Mouse (Mus musculus): Measurements from ENCODE around the gene Hagh. TPM values are rescaled to one million over a fixed set of nuclear protein-coding genes. Genes with fewer than 3 reads are reported as not detected.

The Hagh gene
- polyA plus RNA-seq, 1 experiment, result not detected

- Histone ChIP-seq H3K27ac (ENCODE audit: insufficient read depth, low read depth, low read length) (no peak overlapping the region), H3K4me3 (ENCODE audit: insufficient read depth, low read depth, low read length) (no peak overlapping the region), H3K4me1 (ENCODE audit: control insufficient read depth, insufficient read depth, low read length) (no peaks in the 10 kb centered on the region)
- TF ChIP-seq CTCF (IDR thresholded peaks at IDR 0.05; ENCODE audit: insufficient read depth, low read depth, low read length) (no peak), POLR2A (IDR thresholded peaks at IDR 0.05; ENCODE audit: insufficient read depth, low read depth, low read length) (no peak)
- WGBS, result 58% methylated on average over 2 of the region's 2 CpGs
These were observed 27.7 kb upstream of the Hagh start for GRCm38 (mm10) chr17:24812215-24812614.

DNA sequence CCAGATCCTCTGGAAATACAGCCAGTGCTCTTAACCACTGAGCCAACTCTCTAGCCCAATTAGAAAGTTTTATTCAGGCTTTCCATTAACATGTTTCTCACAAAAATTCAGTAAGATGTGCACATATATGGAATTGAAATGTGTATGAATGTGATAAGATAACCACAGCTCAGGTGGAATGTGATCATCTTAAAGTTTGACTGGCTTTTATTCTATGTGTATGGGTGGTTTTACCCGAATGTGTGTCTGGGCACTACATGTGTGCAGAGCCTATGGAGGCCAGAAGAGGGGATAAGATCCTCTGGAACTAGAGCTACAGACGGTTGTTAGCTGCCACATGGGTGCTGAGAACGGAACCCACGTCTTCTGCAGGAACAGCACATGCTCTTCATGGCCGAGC lies 24.7 kb upstream of the Hagh start:
- Histone ChIP-seq H3K4me1 (ENCODE audit: control insufficient read depth, insufficient read depth, low read length) (no peaks in the 10 kb centered on the region), H3K27ac (ENCODE audit: insufficient read depth, low read depth, low read length) (no peak overlapping the region), H3K4me3 (ENCODE audit: insufficient read depth, low read depth, low read length) (no peak overlapping the region)
- TF ChIP-seq CTCF (IDR thresholded peaks at IDR 0.05; ENCODE audit: insufficient read depth, low read depth, low read length), result no peak
- no peak for TF ChIP-seq POLR2A (IDR thresholded peaks at IDR 0.05; ENCODE audit: insufficient read depth, low read depth, low read length)
- 83% methylated on average over 5 of the region's 5 CpGs for WGBS

DNA sequence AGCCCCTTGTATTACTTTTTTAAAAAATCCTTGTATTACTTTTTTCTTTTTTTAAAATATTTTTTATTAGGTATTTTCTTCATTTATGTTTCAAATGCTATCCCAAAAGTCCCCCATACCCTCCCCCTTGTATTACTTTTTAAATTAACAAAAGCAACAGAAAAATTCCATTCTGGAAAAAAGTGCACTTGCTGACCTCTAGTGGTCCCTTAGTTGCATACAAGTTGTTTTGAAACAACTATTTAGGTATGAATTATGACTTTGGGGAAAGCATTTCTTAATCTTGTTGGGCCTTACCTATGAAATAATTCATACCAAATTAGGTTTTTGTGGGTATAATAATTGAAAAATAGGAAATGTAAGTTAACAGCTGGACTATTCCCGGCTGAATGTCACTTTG lies 22.4 kb upstream of the Hagh start:
- TF ChIP-seq CTCF (IDR thresholded peaks at IDR 0.05; ENCODE audit: insufficient read depth, low read depth, low read length) (no peak), POLR2A (IDR thresholded peaks at IDR 0.05; ENCODE audit: insufficient read depth, low read depth, low read length) (no peak)
- Histone ChIP-seq H3K4me3 (ENCODE audit: insufficient read depth, low read depth, low read length) (no peak overlapping the region), H3K4me1 (ENCODE audit: control insufficient read depth, insufficient read depth, low read length) (no peaks in the 10 kb centered on the region), H3K27ac (ENCODE audit: insufficient read depth, low read depth, low read length) (no peak overlapping the region)
- WGBS, result 44% methylated on average over 1 of the region's 1 CpGs

DNA sequence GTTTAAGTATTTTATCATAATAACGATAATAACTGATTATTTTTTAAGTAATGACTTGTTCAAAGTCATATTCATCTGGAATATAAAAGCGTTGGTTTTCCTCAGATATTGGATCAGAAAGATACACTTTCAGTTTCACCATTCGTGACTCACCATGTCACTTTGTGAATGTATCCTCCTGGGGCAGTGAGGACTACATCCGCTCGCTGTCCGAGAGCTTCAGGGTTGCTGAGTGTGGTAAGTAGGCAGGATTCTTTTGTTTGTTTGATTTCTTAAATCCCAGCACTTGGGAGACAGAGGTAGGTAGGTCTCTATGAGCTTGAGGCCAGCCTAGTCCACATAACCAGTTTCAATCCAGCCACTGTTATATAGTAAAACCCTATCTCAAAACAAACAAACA lies 21.8 kb upstream of the Hagh start:
- H3K4me1 ChIP-seq (ENCODE audit: control insufficient read depth, insufficient read depth, low read length), result no peaks in the 10 kb centered on the region
- no peak for TF ChIP-seq CTCF (IDR thresholded peaks at IDR 0.05; ENCODE audit: insufficient read depth, low read depth, low read length)
- no peak for TF ChIP-seq POLR2A (IDR thresholded peaks at IDR 0.05; ENCODE audit: insufficient read depth, low read depth, low read length)
- no peak overlapping the region for H3K4me3 ChIP-seq (ENCODE audit: insufficient read depth, low read depth, low read length)
- WGBS, result 55% methylated on average over 6 of the region's 6 CpGs
- H3K27ac ChIP-seq (ENCODE audit: insufficient read depth, low read depth, low read length), result no peak overlapping the region

GRCm38 (mm10) chr17:24819469-24819868 lies 20.5 kb upstream of the Hagh start:
- WGBS, result 72% methylated on average over 2 of the region's 2 CpGs
- no peaks in the 10 kb centered on the region for H3K4me1 ChIP-seq (ENCODE audit: control insufficient read depth, insufficient read depth, low read length)
- TF ChIP-seq POLR2A (IDR thresholded peaks at IDR 0.05; ENCODE audit: insufficient read depth, low read depth, low read length), result no peak

GRCm38 (mm10) chr17:24821351-24822280 lies 18.3 kb upstream of the Hagh start:
- TF ChIP-seq POLR2A (IDR thresholded peaks at IDR 0.05; ENCODE audit: insufficient read depth, low read depth, low read length) (no peak), CTCF (IDR thresholded peaks at IDR 0.05; ENCODE audit: insufficient read depth, low read depth, low read length) (no peak)
- Histone ChIP-seq H3K4me3 (ENCODE audit: insufficient read depth, low read depth, low read length) (no peak overlapping the region), H3K4me1 (ENCODE audit: control insufficient read depth, insufficient read depth, low read length) (no peaks in the 10 kb centered on the region), H3K27ac (ENCODE audit: insufficient read depth, low read depth, low read length) (no peak overlapping the region)
- WGBS, result 51% methylated on average over 3 of the region's 3 CpGs

More at GRCm38 (mm10) chr17:24819469-24819868, 20.5 kb upstream of the Hagh start:
- H3K4me3 ChIP-seq (ENCODE audit: insufficient read depth, low read depth, low read length), result no peak overlapping the region
- no peak overlapping the region for H3K27ac ChIP-seq (ENCODE audit: insufficient read depth, low read depth, low read length)

DNA sequence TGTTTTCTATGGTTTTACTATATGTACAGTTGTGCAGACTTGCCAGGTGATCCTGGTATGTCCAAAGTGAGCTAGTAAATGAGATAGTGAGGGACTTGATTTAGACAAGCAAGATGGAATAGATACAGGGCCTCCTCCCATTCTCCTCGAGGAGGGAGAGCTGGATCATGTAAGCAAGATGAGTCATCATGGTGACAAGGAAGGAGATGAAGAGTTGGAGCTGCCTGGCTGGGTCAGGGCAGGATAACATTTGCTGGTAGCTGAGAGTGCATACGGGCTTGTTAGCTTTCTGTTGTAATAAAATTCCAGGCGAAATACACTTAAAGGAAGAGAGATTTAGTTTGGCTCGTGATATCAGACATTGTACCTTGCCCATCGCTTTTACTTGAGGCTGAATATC lies 398 bp downstream of the Hagh start:
- Histone ChIP-seq H3K27ac (ENCODE audit: insufficient read depth, low read depth, low read length) (no peak overlapping the region), H3K4me3 (ENCODE audit: insufficient read depth, low read depth, low read length) (no peak overlapping the region), H3K4me1 (ENCODE audit: control insufficient read depth, insufficient read depth, low read length) (no peaks in the 10 kb centered on the region; the same call in 1 of the 2 replicates)
- TF ChIP-seq CTCF (IDR thresholded peaks at IDR 0.05; ENCODE audit: insufficient read depth, low read depth, low read length) (no peak), POLR2A (IDR thresholded peaks at IDR 0.05; ENCODE audit: insufficient read depth, low read depth, low read length) (no peak)
- 63% methylated on average over 5 of the region's 5 CpGs for WGBS

DNA sequence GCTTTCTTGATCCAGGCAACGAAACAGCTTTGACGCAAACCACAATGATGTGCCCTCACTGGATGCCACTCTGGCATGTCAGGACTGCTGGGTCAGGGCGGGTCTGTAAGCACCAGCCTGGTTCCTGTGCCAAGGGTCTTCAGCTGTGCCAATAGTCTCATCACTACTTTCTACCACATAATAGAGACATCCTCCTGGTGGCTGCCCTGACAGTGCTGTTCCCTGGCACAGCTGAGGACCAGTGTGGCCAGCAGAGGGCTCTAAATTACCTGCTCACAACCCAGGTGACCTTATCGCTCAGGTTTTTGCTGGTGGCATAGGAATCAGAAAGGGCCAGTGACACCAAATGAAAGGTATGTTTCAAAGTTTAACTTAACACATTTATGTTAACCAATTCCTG lies 1.2 kb downstream of the Hagh start:
- Histone ChIP-seq H3K4me3 (ENCODE audit: insufficient read depth, low read depth, low read length) (no peak overlapping the region), H3K27ac (ENCODE audit: insufficient read depth, low read depth, low read length) (no peak overlapping the region), H3K4me1 (ENCODE audit: control insufficient read depth, insufficient read depth, low read length) (no peaks in the 10 kb centered on the region; the same call in 1 of the 2 replicates)
- no peak for TF ChIP-seq POLR2A (IDR thresholded peaks at IDR 0.05; ENCODE audit: insufficient read depth, low read depth, low read length)
- TF ChIP-seq CTCF (IDR thresholded peaks at IDR 0.05; ENCODE audit: insufficient read depth, low read depth, low read length), result no peak
- WGBS, result 57% methylated on average over 4 of the region's 4 CpGs

DNA sequence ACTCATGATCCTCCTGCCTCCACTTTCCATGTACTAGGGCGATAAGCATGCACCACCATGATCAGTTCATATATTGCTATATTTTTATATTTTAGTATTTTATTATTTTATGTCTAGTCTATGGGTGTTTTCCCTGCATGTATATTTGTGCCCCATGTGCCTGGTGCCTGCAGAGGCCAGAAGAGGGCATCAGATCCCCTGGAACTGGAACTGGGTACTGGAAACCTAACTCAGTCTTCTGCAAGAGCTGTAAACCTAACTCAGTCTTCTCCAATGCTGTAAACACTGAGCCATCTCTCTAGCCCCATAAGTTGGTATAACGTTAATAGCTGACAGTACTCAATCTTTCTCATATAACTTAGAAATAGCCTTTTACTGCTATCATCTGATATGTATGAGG lies 2.7 kb downstream of the Hagh start:
- Histone ChIP-seq H3K4me3 (ENCODE audit: insufficient read depth, low read depth, low read length) (no peak overlapping the region), H3K27ac (ENCODE audit: insufficient read depth, low read depth, low read length) (no peak overlapping the region), H3K4me1 (ENCODE audit: control insufficient read depth, insufficient read depth, low read length) (no peaks in the 10 kb centered on the region; the same call in 1 of the 2 replicates)
- TF ChIP-seq POLR2A (IDR thresholded peaks at IDR 0.05; ENCODE audit: insufficient read depth, low read depth, low read length) (no peak), CTCF (IDR thresholded peaks at IDR 0.05; ENCODE audit: insufficient read depth, low read depth, low read length) (no peak)
- 65% methylated on average over 2 of the region's 2 CpGs for WGBS
